Comparison of ENCODE assay signal across 27 mouse cellular contexts in genomic region chr12:80311959-80312669, GRCm38 (mm10). TPM values are rescaled to one million over a fixed set of nuclear protein-coding genes. Genes with fewer than 3 reads are reported as not detected.
DNase-seq lines count a peak whose midpoint lies in the region; ATAC-seq and TF ChIP-seq lines count a peak whose summit lies in the region.
"Had no signal": no experiment of that assay in that cellular context is flagged by ENCODE, and none has a peak within 500 bp of the region (broad histone marks: within the 10 kb centered on the region; RNA-seq: fewer than 3 reads in every experiment).

No protein-coding gene starts in this region.

- H3K36me3 ChIP-seq in midbrain, embryonic 10.5 days, result no peaks in the 10 kb centered on the region
- no peaks in the 10 kb centered on the region for H3K36me3 ChIP-seq in midbrain, postnatal 0 days (ENCODE audit: insufficient read depth, low read length)
- no peaks in the 10 kb centered on the region for H3K36me3 ChIP-seq in intestine, embryonic 16.5 days (ENCODE audit: control insufficient read depth, insufficient read depth, low read length)
- H3K36me3 ChIP-seq in forebrain, embryonic 10.5 days (replicated peaks), result no peaks in the 10 kb centered on the region
- H3K36me3 ChIP-seq: embryonic facial prominence, embryonic 10.5 days; embryonic facial prominence, embryonic 12.5 days; forebrain, embryonic 12.5 days; G1E had no signal

- H3K9me3 ChIP-seq in midbrain, embryonic 10.5 days (replicated peaks), result no peaks in the 10 kb centered on the region
- no peaks in the 10 kb centered on the region for H3K9me3 ChIP-seq in midbrain, postnatal 0 days (ENCODE audit: low read length)
- no peaks in the 10 kb centered on the region for H3K9me3 ChIP-seq in intestine, embryonic 16.5 days (ENCODE audit: control insufficient read depth, low read length)
- no peaks in the 10 kb centered on the region for H3K9me3 ChIP-seq in forebrain, embryonic 10.5 days
- H3K9me3 ChIP-seq: embryonic facial prominence, embryonic 10.5 days; embryonic facial prominence, embryonic 12.5 days; forebrain, embryonic 12.5 days; G1E had no signal

- H3K9ac ChIP-seq in midbrain, postnatal 0 days (replicated peaks; ENCODE audit: low read length, poor library complexity, severe bottlenecking), result no peak overlapping the region
- no peak overlapping the region for H3K9ac ChIP-seq in intestine, embryonic 16.5 days (ENCODE audit: low read depth, low read length)
- H3K9ac ChIP-seq: embryonic facial prominence, embryonic 12.5 days; forebrain, embryonic 12.5 days had no signal

- no peaks in the 10 kb centered on the region for H3K27me3 ChIP-seq in midbrain, embryonic 10.5 days (ENCODE audit: low read depth, poor library complexity, severe bottlenecking)
- H3K27me3 ChIP-seq in midbrain, postnatal 0 days (ENCODE audit: insufficient read depth, low read length), result no peaks in the 10 kb centered on the region
- no peaks in the 10 kb centered on the region for H3K27me3 ChIP-seq in intestine, embryonic 16.5 days (replicated peaks; ENCODE audit: control insufficient read depth, insufficient read depth, low read length)
- no peaks in the 10 kb centered on the region for H3K27me3 ChIP-seq in forebrain, embryonic 10.5 days (ENCODE audit: poor library complexity, severe bottlenecking)
- H3K27me3 ChIP-seq: CH12.LX; embryonic facial prominence, embryonic 12.5 days; forebrain, embryonic 12.5 days; Patski had no signal

- ATAC-seq in midbrain, postnatal 0 days (ENCODE audit: low FRiP score), result no peak
- ATAC-seq in intestine, embryonic 16.5 days, result peak; percentile 97
- ATAC-seq: activated CD4-positive, CD25-positive, alpha-beta regulatory T cell, adult 4 months; CD4-positive, CD25-positive, alpha-beta regulatory T cell, adult 4 months; forebrain, embryonic 14.5 days; forebrain, embryonic 16.5 days; Patski had no signal

- H3K4me1 ChIP-seq in midbrain, embryonic 10.5 days, result peaks cover 7% of the 10 kb centered on the region
- H3K4me1 ChIP-seq in midbrain, postnatal 0 days (ENCODE audit: insufficient read depth, low read length), result no peaks in the 10 kb centered on the region
- no peaks in the 10 kb centered on the region; the same call in 1 of the 2 replicates for H3K4me1 ChIP-seq in intestine, embryonic 16.5 days (ENCODE audit: control insufficient read depth, insufficient read depth, low read length)
- peaks cover 6% of the 10 kb centered on the region for H3K4me1 ChIP-seq in forebrain, embryonic 10.5 days
- H3K4me1 ChIP-seq: embryonic facial prominence, embryonic 12.5 days; forebrain, embryonic 12.5 days had no signal

- no peak overlapping the region for H3K27ac ChIP-seq in midbrain, embryonic 10.5 days (replicated peaks)
- H3K27ac ChIP-seq in midbrain, postnatal 0 days (ENCODE audit: low read depth, low read length), result no peak overlapping the region
- H3K27ac ChIP-seq in intestine, embryonic 16.5 days (ENCODE audit: low read length), result no peak overlapping the region
- no peak overlapping the region for H3K27ac ChIP-seq in forebrain, embryonic 10.5 days
- H3K27ac ChIP-seq: embryonic facial prominence, embryonic 10.5 days; embryonic facial prominence, embryonic 12.5 days; forebrain, embryonic 12.5 days had no signal

- no peak overlapping the region for H3K4me2 ChIP-seq in midbrain, postnatal 0 days (ENCODE audit: low read depth, low read length, poor library complexity, severe bottlenecking)
- no peak overlapping the region for H3K4me2 ChIP-seq in intestine, embryonic 16.5 days (ENCODE audit: low read depth, low read length)
- H3K4me2 ChIP-seq: embryonic facial prominence, embryonic 12.5 days; forebrain, embryonic 12.5 days had no signal

- H3K4me3 ChIP-seq in midbrain, embryonic 10.5 days, result no peak overlapping the region
- no peak overlapping the region for H3K4me3 ChIP-seq in midbrain, postnatal 0 days (ENCODE audit: low read depth, low read length)
- H3K4me3 ChIP-seq in intestine, embryonic 16.5 days (ENCODE audit: low read length), result no peak overlapping the region
- H3K4me3 ChIP-seq in forebrain, embryonic 10.5 days, result no peak overlapping the region
- H3K4me3 ChIP-seq: embryonic facial prominence, embryonic 10.5 days; embryonic facial prominence, embryonic 12.5 days; forebrain, embryonic 12.5 days had no signal

- DNase-seq in embryo, embryonic 10 days (ENCODE audit: low spot score), result peak; percentile 53
- no peak for DNase-seq in embryo, embryonic 11 days
- DNase-seq in midbrain, embryonic 10.5 days (ENCODE audit: low spot score), result peak; percentile 43
- DNase-seq in midbrain, postnatal 0 days (ENCODE audit: low spot score), result no peak
- DNase-seq in yolk sac, embryonic 10.5 days (ENCODE audit: low spot score), result peak; percentile 84
- no peak for DNase-seq in forebrain, embryonic 10.5 days (ENCODE audit: extremely low spot score, low spot score)
- DNase-seq in left cerebral cortex, adult 8-10 months (ENCODE audit: low spot score in 2 of 2), result no peak
- DNase-seq: adrenal gland, adult 8-10 months; adrenal gland, postnatal 14 days; adrenal gland, postnatal 36 days; B cell, adult 2 months; cerebellum, adult 11-12 months; cerebellum, adult 2 months; cerebellum, adult 9-10 months; cerebellum, postnatal 10 days; cerebellum, postnatal 25 days had no signal

- WGBS in midbrain, embryonic 10.5 days, result 41% methylated on average over 3 of the region's 3 CpGs
- 51% methylated on average over 3 of the region's 3 CpGs for WGBS in midbrain, postnatal 0 days
- WGBS in intestine, embryonic 16.5 days, result 60% methylated on average over 3 of the region's 3 CpGs
- WGBS in forebrain, embryonic 10.5 days, result 60% methylated on average over 3 of the region's 3 CpGs

- no peak for TF ChIP-seq CTCF in midbrain, postnatal 0 days (IDR thresholded peaks at IDR 0.05)

RNA-seq across cellular contexts. Expression of gene Actn1, which starts 51.9 kb away (rescaled TPM):
- polyA plus RNA-seq in midbrain, embryonic 10.5 days (2016; fragmentation: Nextera tagmentation; extraction: Ambion mirVana), result 23.1 and 24.9 TPM in 2 replicates
- 17.1 and 18.0 TPM in 2 replicates for total RNA-seq in midbrain, postnatal 0 days (2014; rRNA removed)
- 6.2 and 7.4 TPM in 2 replicates for polyA plus RNA-seq in midbrain, postnatal 0 days (2015; fragmentation: Nextera tagmentation; extraction: Ambion mirVana)
- polyA plus RNA-seq in intestine, embryonic 16.5 days (2015; fragmentation: Nextera tagmentation; extraction: Ambion mirVana), result 44.5 and 46.8 TPM in 2 replicates
- 27.8 and 29.2 TPM in 2 replicates for polyA plus RNA-seq in forebrain, embryonic 10.5 days (2016; fragmentation: Nextera tagmentation; extraction: Ambion mirVana)
- total RNA-seq in left cerebral cortex, adult 8-10 months (2022), result 100 to 1,000 TPM in 1 of 4 experiments, 10 to 100 TPM in 3; 92.6 to 101 (median 98.8) TPM

Comparison
In these comparisons a context has a peak if more than half of its experiments do, and no peak if none do; other contexts are left out.
1. DNase-seq: peak in embryo, embryonic 10 days (single experiment), midbrain, embryonic 10.5 days (single experiment) and yolk sac, embryonic 10.5 days (single experiment); none in embryo, embryonic 11 days (single experiment), midbrain, postnatal 0 days (single experiment), forebrain, embryonic 10.5 days (single experiment) and left cerebral cortex, adult 8-10 months (0 of 2).